In genomic region chr10:8066926-8067325, GRCm38 (mm10) we compare ENCODE assay signal across 25 mouse cellular contexts.
A peak's percentile ranks its signal among the peaks of the same experiment; 100 is the strongest.
DNase-seq lines count a peak whose midpoint lies in the region; ATAC-seq and TF ChIP-seq lines count a peak whose summit lies in the region.
"Had no signal": no experiment of that assay in that cellular context is flagged by ENCODE, and none has a peak within 500 bp of the region (broad histone marks: within the 10 kb centered on the region; RNA-seq: fewer than 3 reads in every experiment).

No protein-coding gene starts in this region.

- no peaks in the 10 kb centered on the region for H3K4me1 ChIP-seq in midbrain, embryonic 11.5 days (ENCODE audit: control insufficient read depth, insufficient read depth, low read length)
- H3K4me1 ChIP-seq in midbrain, embryonic 13.5 days (replicated peaks), result no peaks in the 10 kb centered on the region
- H3K4me1 ChIP-seq in MEL (ENCODE audit: control insufficient read depth in 1 of 2, insufficient read depth in 2 of 2, low read length in 2 of 2), result peaks cover 17 to 31% of the 10 kb centered on the region in 2 experiments
- H3K4me1 ChIP-seq in intestine, embryonic 15.5 days (replicated peaks), result no peaks in the 10 kb centered on the region
- H3K4me1 ChIP-seq: limb, embryonic 15.5 days had no signal

- H3K4me3 ChIP-seq in midbrain, embryonic 11.5 days (ENCODE audit: low read depth, low read length), result no peak overlapping the region
- H3K4me3 ChIP-seq in midbrain, embryonic 13.5 days (replicated peaks), result no peak overlapping the region
- H3K4me3 ChIP-seq in MEL (ENCODE audit: control insufficient read depth in 1 of 2, insufficient read depth in 1 of 2, low read depth in 2 of 2, low read length in 2 of 2) (no peak overlapping the region), macrophage (ENCODE audit: inconsistent target) (no peak overlapping the region)
- no peak overlapping the region for H3K4me3 ChIP-seq in intestine, embryonic 15.5 days (replicated peaks)
- H3K4me3 ChIP-seq: embryonic facial prominence, embryonic 10.5 days; heart, adult 2 months; limb, embryonic 15.5 days; myocyte had no signal

- H3K27ac ChIP-seq in midbrain, embryonic 11.5 days (ENCODE audit: low read depth, low read length), result no peak overlapping the region
- H3K27ac ChIP-seq in midbrain, embryonic 13.5 days, result no peak overlapping the region
- peak overlapping the region; percentile 60 for H3K27ac ChIP-seq in MEL (ENCODE audit: control insufficient read depth, low read depth, low read length)
- H3K27ac ChIP-seq in macrophage, result peak overlapping the region; percentile 94
- no peak overlapping the region for H3K27ac ChIP-seq in intestine, embryonic 15.5 days
- H3K27ac ChIP-seq: embryonic facial prominence, embryonic 10.5 days; heart, adult 2 months; hindbrain, postnatal 0 days; kidney, postnatal 0 days; limb, embryonic 15.5 days; stomach, postnatal 0 days had no signal

- no peaks in the 10 kb centered on the region for H3K36me3 ChIP-seq in midbrain, embryonic 11.5 days (ENCODE audit: control insufficient read depth, insufficient read depth, low read length)
- H3K36me3 ChIP-seq in midbrain, embryonic 13.5 days, result no peaks in the 10 kb centered on the region
- H3K36me3 ChIP-seq in MEL (ENCODE audit: control insufficient read depth in 1 of 2, insufficient read depth in 2 of 2, low read length in 2 of 2) (peaks cover 0 to 39% of the 10 kb centered on the region in 2 experiments; a peak in 2 of 4 replicates), macrophage (ENCODE audit: inconsistent target) (no peaks in the 10 kb centered on the region)
- no peaks in the 10 kb centered on the region for H3K36me3 ChIP-seq in intestine, embryonic 15.5 days
- H3K36me3 ChIP-seq: embryonic facial prominence, embryonic 10.5 days; limb, embryonic 15.5 days had no signal

- no peak overlapping the region for H3K9ac ChIP-seq in midbrain, embryonic 11.5 days (ENCODE audit: low read length)
- no peak overlapping the region for H3K9ac ChIP-seq in midbrain, embryonic 13.5 days (replicated peaks)
- no peak overlapping the region for H3K9ac ChIP-seq in MEL (ENCODE audit: control insufficient read depth, low read depth, low read length, poor library complexity, severe bottlenecking)
- no peak overlapping the region for H3K9ac ChIP-seq in intestine, embryonic 15.5 days
- H3K9ac ChIP-seq: limb, embryonic 15.5 days had no signal

- H3K79me2 ChIP-seq in MEL (ENCODE audit: control insufficient read depth, insufficient read depth, low read length, poor library complexity) (no peaks in the 10 kb centered on the region), macrophage (ENCODE audit: inconsistent target) (no peaks in the 10 kb centered on the region)

- no peak overlapping the region for H3K4me2 ChIP-seq in midbrain, embryonic 11.5 days
- H3K4me2 ChIP-seq in midbrain, embryonic 13.5 days (replicated peaks), result no peak overlapping the region
- H3K4me2 ChIP-seq in intestine, embryonic 15.5 days (replicated peaks), result no peak overlapping the region
- H3K4me2 ChIP-seq: limb, embryonic 15.5 days had no signal

- TF ChIP-seq EP300 in MEL (IDR thresholded peaks at IDR 0.05; ENCODE audit: low read depth in 1 of 2, low read length in 2 of 2), result peak; percentile 81 to 94

- no peak for TF ChIP-seq POLR2A in MEL (IDR thresholded peaks at IDR 0.05; ENCODE audit: control insufficient read depth in 1 of 2, insufficient read depth in 1 of 2, low read depth in 1 of 2, low read length in 2 of 2, poor library complexity in 1 of 2)

- TF ChIP-seq CTCF in MEL (IDR thresholded peaks at IDR 0.05 in 2 of 3, conservative IDR thresholded peaks at IDR 0.05 in 1 of 3; ENCODE audit: control insufficient read depth in 1 of 3, insufficient read depth in 1 of 3, low read depth in 2 of 3, low read length in 3 of 3, poor library complexity in 1 of 3, severe bottlenecking in 1 of 3), result no peak

- WGBS in midbrain, embryonic 11.5 days, result 86% methylated on average over 3 of the region's 3 CpGs
- 80% methylated on average over 3 of the region's 3 CpGs for WGBS in midbrain, embryonic 13.5 days
- 3% methylated on average over 3 of the region's 3 CpGs for WGBS in macrophage (ENCODE audit: missing documents)
- WGBS in intestine, embryonic 15.5 days, result 54% methylated on average over 3 of the region's 3 CpGs

- H3K9me3 ChIP-seq in midbrain, embryonic 11.5 days (ENCODE audit: control insufficient read depth, low read length), result no peaks in the 10 kb centered on the region
- 0 out of 2 replicates have a peak, but pooled peaks cover 4% of the 10 kb centered on the region for H3K9me3 ChIP-seq in midbrain, embryonic 13.5 days
- H3K9me3 ChIP-seq in MEL (replicated peaks; ENCODE audit: insufficient read depth, low read length), result no peaks in the 10 kb centered on the region
- H3K9me3 ChIP-seq in intestine, embryonic 15.5 days, result no peaks in the 10 kb centered on the region
- H3K9me3 ChIP-seq: embryonic facial prominence, embryonic 10.5 days; limb, embryonic 15.5 days had no signal

- TF ChIP-seq RAD21 in MEL (IDR thresholded peaks at IDR 0.05; ENCODE audit: low read depth, low read length), result no peak

- ATAC-seq in midbrain, embryonic 11.5 days (ENCODE audit: low FRiP score), result no peak
- ATAC-seq in midbrain, embryonic 13.5 days, result no peak
- ATAC-seq in intestine, embryonic 15.5 days, result no peak
- ATAC-seq: hindbrain, postnatal 0 days had no signal

- no peaks in the 10 kb centered on the region for H3K27me3 ChIP-seq in midbrain, embryonic 11.5 days (ENCODE audit: control insufficient read depth, insufficient read depth, low read length)
- H3K27me3 ChIP-seq in midbrain, embryonic 13.5 days, result no peaks in the 10 kb centered on the region
- no peaks in the 10 kb centered on the region for H3K27me3 ChIP-seq in MEL (ENCODE audit: control insufficient read depth in 1 of 2, insufficient read depth in 2 of 2, low read length in 2 of 2)
- no peaks in the 10 kb centered on the region for H3K27me3 ChIP-seq in intestine, embryonic 15.5 days (replicated peaks)
- H3K27me3 ChIP-seq: limb, embryonic 15.5 days had no signal

- DNase-seq in midbrain, embryonic 11.5 days (ENCODE audit: low spot score, missing footprints), result peak; percentile 10
- DNase-seq in B cell, adult 2 months, result peak; percentile 35 to 49
- DNase-seq in MEL (ENCODE audit: low read depth, low spot score), result peak; percentile 88
- DNase-seq in urinary bladder, adult 18-20 months (ENCODE audit: low spot score in 2 of 2), result no peak
- no peak for DNase-seq in gastrocnemius, postnatal 10 days
- DNase-seq: adrenal gland, postnatal 10 days; cerebellum, adult 11-12 months; cerebellum, postnatal 36 days; heart, adult 2 months; heart, postnatal 36 days; kidney, adult 11 months; lung, adult 2 months; lung, postnatal 4 days; midbrain, embryonic 14.5 days; spleen, adult 18-20 months; thymus, postnatal 14 days had no signal

TF ChIP-seq in MEL, 35 proteins besides CTCF, POLR2A, EP300 and RAD21 (continues in another document):
- TF ChIP-seq RCOR1 (IDR thresholded peaks at IDR 0.05; ENCODE audit: low read depth, low read length), result peak; percentile 76
- TF ChIP-seq TBP (IDR thresholded peaks at IDR 0.05; ENCODE audit: low read depth, low read length), result no peak
- TF ChIP-seq ZKSCAN1 (IDR thresholded peaks at IDR 0.05; ENCODE audit: low read depth, low read length), result no peak
- no peak for TF ChIP-seq POLR2AphosphoS2 (IDR thresholded peaks at IDR 0.05; ENCODE audit: low read length)
- peak; percentile 26; the same call in 1 of the 2 replicates for TF ChIP-seq BHLHE40 (IDR thresholded peaks at IDR 0.05; ENCODE audit: borderline replicate concordance, low read depth, low read length)
- no peak for TF ChIP-seq POLR2AphosphoS5 (IDR thresholded peaks at IDR 0.05; ENCODE audit: borderline replicate concordance, low read depth, low read length)
- no peak for TF ChIP-seq ZNF384 (IDR thresholded peaks at IDR 0.05; ENCODE audit: low read depth, low read length)
- peak; percentile 49; the same call in 1 of the 2 replicates for TF ChIP-seq ELF1 (IDR thresholded peaks at IDR 0.05; ENCODE audit: low read depth, low read length)
- TF ChIP-seq JUND (IDR thresholded peaks at IDR 0.05; ENCODE audit: low read depth, low read length), result no peak
- TF ChIP-seq NRF1 (IDR thresholded peaks at IDR 0.05; ENCODE audit: insufficient read depth, low read depth, low read length, poor library complexity, severe bottlenecking), result no peak
- peak; percentile 94 for TF ChIP-seq GATA1 (IDR thresholded peaks at IDR 0.05; ENCODE audit: low read depth, low read length)
- no peak for TF ChIP-seq MYB (IDR thresholded peaks at IDR 0.05; ENCODE audit: low read depth, low read length)
- TF ChIP-seq MAX (IDR thresholded peaks at IDR 0.05; ENCODE audit: low read length), result 0 out of 2 replicates have a peak, but pooled peaks have one; percentile 31
- TF ChIP-seq NELFE (IDR thresholded peaks at IDR 0.05; ENCODE audit: low read depth, low read length), result no peak
- TF ChIP-seq USF2 (IDR thresholded peaks at IDR 0.05; ENCODE audit: borderline replicate concordance in 1 of 2, insufficient read depth in 1 of 2, low read depth in 1 of 2, low read length in 2 of 2), result no peak
- TF ChIP-seq HCFC1 (IDR thresholded peaks at IDR 0.05; ENCODE audit: low read depth, low read length), result 0 out of 2 replicates have a peak, but pooled peaks have one; percentile 38
- TF ChIP-seq MYC (IDR thresholded peaks at IDR 0.05; ENCODE audit: low read depth, low read length), result 0 out of 2 replicates have a peak, but pooled peaks have one; percentile 71
- TF ChIP-seq CHD1 (IDR thresholded peaks at IDR 0.05; ENCODE audit: low read depth, low read length), result no peak
- TF ChIP-seq ZC3H11A (IDR thresholded peaks at IDR 0.05; ENCODE audit: low read depth, low read length), result 0 out of 2 replicates have a peak, but pooled peaks have one; percentile 13
- no peak for TF ChIP-seq MEF2A (IDR thresholded peaks at IDR 0.05; ENCODE audit: extremely low read depth, insufficient replicate concordance, low read depth, low read length, poor library complexity, severe bottlenecking)
- peak; percentile 68 for TF ChIP-seq SIN3A (IDR thresholded peaks at IDR 0.05; ENCODE audit: low read length)
- TF ChIP-seq E2F4 (IDR thresholded peaks at IDR 0.05; ENCODE audit: borderline replicate concordance, low read depth, low read length), result no peak
- no peak for TF ChIP-seq CHD2 (IDR thresholded peaks at IDR 0.05; ENCODE audit: low read length)
- no peak for TF ChIP-seq GABPA (IDR thresholded peaks at IDR 0.05; ENCODE audit: low read depth, low read length)
- no peak for TF ChIP-seq ZMIZ1 (IDR thresholded peaks at IDR 0.05; ENCODE audit: low read depth, low read length)
- TF ChIP-seq TAL1 (IDR thresholded peaks at IDR 0.05; ENCODE audit: low read length), result no peak
- no peak for TF ChIP-seq MAZ (IDR thresholded peaks at IDR 0.05; ENCODE audit: low read depth, low read length)
- TF ChIP-seq UBTF (IDR thresholded peaks at IDR 0.05; ENCODE audit: borderline replicate concordance, insufficient read depth, low read depth, low read length), result no peak
- no peak for TF ChIP-seq KAT2A (conservative IDR thresholded peaks at IDR 0.05; ENCODE audit: low read depth, low read length)

Comparison
In these comparisons a context has a peak if more than half of its experiments do, and no peak if none do; other contexts are left out.
1. DNase-seq: peak in midbrain, embryonic 11.5 days (single experiment), B cell, adult 2 months (2 of 2) and MEL (single experiment); none in urinary bladder, adult 18-20 months (0 of 2) and gastrocnemius, postnatal 10 days (single experiment).
2. H3K27ac ChIP-seq: peak in MEL (single experiment) and macrophage (single experiment); none in midbrain, embryonic 11.5 days (single experiment), midbrain, embryonic 13.5 days (single experiment) and intestine, embryonic 15.5 days (single experiment).